Mouse (Mus musculus): ENCODE measurements around the gene Sntb2. TPM values are rescaled to one million over a fixed set of nuclear protein-coding genes. Genes with fewer than 3 reads are reported as not detected.
"Not testable (repeated sequence)": the region's sequence is repeated elsewhere in the genome, so short reads cannot be mapped to it uniquely, and the experiment has no call there.

The Sntb2 gene
- total RNA-seq, 2 experiments from 2014 or later, result 12.5 to 16.8 TPM

DNA sequence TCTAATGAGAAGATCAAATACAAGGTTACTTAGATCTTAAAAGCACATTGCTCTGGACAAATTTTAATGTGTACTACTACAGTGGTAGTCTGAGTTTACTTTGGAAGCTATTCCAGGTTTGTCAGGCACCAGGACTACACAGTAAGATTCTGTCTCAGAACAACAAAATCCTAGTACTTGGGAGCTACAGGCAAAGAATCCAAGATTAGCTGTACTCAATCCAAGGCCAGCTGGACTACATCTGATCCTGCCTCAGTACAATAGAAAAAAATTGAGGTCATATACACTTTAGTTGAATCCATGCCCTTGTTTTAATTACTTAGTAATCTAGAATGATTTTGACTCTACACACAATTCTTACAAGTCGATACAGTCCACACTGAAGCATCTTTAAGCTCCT is 79.4 kb downstream of the Sntb2 start:
- intact Hi-C loops (cut with DNase I), result no loop called here

DNA sequence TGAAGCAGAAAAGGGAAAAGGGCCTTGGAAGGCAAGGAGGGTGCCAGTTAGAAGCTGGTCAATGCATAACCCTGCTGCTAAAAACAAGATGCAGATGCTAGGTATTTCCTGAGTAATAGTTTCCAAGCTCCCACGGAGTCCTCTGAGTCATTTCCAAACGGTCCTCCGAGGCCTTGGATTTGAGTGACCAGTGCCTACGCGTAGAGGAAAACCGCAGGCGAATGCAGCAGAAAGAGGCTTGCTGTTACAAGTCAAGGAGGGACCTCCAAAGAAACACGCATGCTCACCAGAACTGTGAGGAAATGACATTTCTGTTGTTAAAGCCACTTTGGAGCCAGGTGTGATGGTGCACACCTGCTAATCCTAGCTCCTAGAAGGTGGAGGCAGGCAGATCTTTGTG is 87.9 kb downstream of the Sntb2 start:
- intact Hi-C loops (cut with DNase I), result no loop called here
- DNase-seq (ENCODE audit: low spot score in 2 of 2), result no peak

More for the DNA sequence above, 79.4 kb downstream of the Sntb2 start:
- DNase-seq (ENCODE audit: low spot score in 2 of 2), result no peak

DNA sequence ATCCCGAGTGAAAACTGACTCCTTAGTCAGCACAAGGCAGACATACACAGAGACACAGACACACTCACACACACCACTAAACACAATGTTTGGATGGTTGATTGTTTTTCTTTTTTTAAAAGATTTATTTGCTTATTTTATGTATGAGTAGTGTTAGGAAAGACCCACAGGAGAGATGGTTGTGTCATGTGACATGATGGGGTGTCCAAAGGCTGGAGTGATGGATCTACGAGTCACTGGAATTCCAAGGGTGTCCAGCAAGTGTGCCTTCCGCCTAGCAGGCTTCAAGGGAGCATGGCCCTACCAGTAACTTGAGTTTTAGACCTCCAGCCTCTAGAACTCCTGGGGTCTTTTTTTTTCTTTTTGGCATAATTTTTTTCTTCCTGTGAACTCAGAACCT is 93.8 kb downstream of the Sntb2 start:
- DNase-seq (ENCODE audit: low spot score in 2 of 2), result no peak
- intact Hi-C loops (cut with DNase I), result no loop called here

DNA sequence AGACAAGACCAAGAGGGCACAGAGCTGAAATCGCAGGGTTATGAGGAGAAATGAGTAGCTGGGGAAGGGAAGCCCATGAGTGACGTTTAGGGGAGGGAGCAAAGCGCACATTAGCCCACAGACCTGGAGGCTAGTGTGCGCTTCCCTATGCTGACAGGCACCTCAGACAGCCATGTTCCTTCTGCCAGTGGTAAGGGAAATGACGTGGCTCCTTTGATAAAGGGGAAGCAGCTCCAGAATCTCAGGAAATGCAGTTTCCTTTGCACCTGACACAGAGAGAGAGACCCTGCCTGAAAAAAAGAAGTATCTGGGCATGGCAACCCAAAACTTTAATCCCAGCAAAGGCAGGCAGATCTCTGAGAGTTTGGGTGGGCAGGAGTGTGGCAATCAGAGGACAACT is 94.5 kb downstream of the Sntb2 start:
- intact Hi-C loops (cut with DNase I), result loop anchor here (10.0 kb wide), 1 partner anchor 345 kb away; the partner anchor contains the start of gene Tango6
- DNase-seq (ENCODE audit: low spot score in 2 of 2), result no peak

DNA sequence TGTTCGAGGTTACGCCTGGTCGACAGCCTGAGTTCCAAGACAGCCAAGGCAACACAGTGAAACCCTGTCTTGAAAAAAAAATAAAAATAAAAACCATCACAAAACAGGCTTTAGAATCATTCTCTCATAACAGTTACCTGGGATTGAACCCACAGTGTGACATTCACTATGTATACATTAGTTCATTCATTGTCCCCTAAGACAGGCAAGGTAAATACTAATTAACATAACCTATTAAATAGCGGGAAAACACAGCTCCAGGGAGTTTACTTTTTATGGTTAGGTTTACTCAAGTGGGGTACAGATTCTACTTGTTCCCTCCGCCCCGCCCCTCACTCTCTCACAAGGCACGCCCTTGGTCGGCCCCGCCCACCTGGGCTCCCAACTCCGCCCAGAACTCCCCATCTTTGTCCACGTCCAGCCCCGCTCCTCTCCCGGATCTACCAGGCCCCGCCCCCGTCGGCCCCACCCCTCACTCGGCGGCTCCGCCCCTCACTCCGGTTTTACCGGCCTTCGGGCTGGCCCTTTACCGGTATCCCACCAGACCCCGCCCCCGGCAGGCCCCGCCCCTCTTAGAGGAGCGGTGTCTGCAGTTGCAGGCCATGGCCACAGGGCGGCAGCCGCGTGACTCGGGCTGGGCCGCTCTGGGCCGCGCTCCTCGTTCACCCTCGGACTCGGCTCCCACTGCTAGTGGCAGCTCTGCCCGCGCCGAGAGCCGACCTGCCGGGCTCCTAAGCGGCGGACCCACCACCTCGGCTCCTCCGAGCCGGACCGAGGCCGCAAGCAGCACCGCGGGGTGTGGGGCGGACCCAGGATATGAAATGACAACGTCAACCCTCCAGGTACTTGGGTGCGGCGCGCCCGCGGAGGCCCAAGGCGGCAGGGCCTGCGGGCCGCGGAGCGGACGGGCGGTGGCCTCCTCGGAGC is 95.4 kb downstream of the Sntb2 start, which contains the start of gene Vps4a:
Gene Vps4a, plus strand, starts transcription at position 573 of the 927 bp plus-strand sequence.
- DNase-seq (ENCODE audit: low spot score in 2 of 2), result peak; percentile 94 to 96
- intact Hi-C loops (cut with DNase I), result loop anchor here (1.0 to 10.0 kb wide), 2 partner anchors 17 to 346 kb away; partner anchors contain the start of genes Pdf and Tango6

DNA sequence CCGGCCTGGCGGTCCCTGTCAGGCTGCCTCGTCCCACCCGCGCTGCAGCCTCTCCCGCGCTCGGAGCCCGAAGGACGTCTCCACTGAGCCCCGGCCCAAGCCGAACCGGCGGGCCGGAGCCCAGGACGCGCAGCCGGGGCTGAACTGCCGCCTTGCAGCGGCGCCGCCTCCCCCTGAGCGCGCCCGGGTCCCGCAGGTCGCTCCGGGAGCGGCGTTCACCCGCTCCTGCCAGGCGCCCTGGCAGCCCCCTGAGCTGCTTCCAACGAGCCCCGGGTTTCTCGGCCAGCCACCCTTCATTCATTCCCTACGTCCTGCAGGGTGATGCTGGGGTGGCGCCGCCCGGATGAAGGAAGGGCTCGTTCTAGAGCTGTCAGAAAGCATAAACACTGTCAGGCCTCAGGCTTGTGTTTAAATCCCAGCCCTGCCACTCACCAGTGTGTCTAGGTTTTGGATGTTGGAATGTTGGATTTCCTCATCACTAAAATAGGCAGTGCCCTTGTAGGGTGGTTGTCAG is 96.1 kb downstream of the Sntb2 start:
- peak in 1 of 2 experiments; percentile 49 for DNase-seq (ENCODE audit: low spot score in 2 of 2)
- intact Hi-C loops (cut with DNase I), result loop anchor here (1.0 to 10.0 kb wide), 2 partner anchors 17 to 347 kb away; partner anchors contain the start of genes Pdf and Tango6

DNA sequence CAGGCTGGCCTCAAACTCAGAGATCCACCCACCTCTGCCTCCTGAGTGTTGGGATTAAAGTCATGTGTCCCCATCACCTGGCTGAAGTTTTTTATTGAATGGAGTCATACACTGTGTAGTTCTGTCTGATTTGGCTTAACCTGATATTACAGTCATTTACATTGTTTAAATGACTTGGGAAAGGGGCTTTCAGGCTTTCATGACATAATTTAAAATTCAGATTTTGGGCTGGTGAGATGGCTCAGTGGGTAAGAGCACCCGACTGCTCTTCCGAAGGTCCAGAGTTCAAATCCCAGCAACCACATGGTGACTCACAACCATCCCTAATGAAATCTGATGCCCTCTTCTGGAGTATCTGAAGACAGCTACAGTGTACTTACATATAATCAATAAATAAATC is 98.1 kb downstream of the Sntb2 start:
- DNase-seq (ENCODE audit: low spot score in 2 of 2), result not testable (repeated sequence)
- intact Hi-C loops (cut with DNase I), result loop anchor here (10.0 kb wide), 1 partner anchor 349 kb away; the partner anchor contains the start of gene Tango6

DNA sequence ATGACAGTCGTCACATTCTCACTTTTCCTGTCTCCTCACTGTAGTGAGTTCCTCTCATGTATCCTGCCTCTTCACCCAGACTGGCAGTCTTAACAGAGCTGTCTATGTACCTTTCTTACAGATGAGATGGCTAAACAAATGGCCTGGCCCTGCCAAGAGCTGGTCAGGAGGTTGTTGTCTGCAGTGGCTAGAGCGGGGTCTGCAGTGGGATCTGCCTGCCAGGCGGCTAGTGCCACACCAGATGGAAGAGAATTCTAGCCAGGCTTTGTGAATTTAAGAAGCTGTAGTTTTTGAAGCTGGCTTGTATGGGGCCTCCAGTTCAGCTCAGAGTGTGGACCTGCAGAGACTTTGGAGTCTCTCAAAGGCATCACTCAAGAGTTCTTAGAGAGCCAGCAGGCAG is 100.1 kb downstream of the Sntb2 start:
- no peak for DNase-seq (ENCODE audit: low spot score in 2 of 2)
- intact Hi-C loops (cut with DNase I), result loop anchor here (10.0 kb wide), 1 partner anchor 351 kb away; the partner anchor contains the start of gene Tango6

DNA sequence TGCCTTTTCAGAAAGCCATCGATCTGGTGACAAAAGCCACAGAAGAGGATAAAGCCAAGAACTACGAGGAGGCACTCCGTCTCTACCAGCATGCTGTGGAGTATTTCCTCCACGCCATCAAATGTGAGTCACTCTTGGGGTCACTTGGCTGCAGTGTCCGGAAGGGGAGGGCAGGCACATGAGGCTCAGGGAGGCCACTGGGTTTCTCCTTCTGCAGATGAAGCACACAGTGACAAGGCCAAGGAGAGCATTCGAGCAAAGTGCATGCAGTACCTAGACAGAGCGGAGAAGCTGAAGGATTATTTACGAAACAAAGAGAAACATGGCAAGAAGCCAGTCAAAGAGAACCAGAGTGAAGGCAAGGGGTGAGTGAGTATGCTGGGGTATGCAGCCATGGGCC is 101.1 kb downstream of the Sntb2 start:
- intact Hi-C loops (cut with DNase I), result loop anchor here (10.0 kb wide), 1 partner anchor 352 kb away; the partner anchor contains the start of gene Tango6
- no peak for DNase-seq (ENCODE audit: low spot score in 2 of 2)

DNA sequence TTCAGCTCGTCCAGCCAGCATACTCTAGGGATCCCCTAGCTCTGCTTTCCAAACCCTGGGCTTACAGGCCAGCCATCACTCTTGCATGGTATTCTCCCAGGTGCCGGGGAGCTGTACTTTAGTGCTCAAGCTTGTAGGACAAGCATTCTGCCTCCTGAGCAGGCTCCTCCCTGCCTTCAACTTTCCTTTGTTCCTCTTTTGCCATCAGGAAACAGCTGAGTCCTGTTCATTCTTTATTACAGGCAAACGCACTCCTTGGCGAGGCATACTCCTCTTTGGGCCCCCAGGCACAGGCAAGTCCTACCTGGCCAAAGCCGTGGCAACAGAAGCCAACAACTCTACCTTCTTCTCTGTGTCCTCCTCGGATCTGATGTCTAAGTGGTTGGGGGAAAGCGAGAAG is 105.1 kb downstream of the Sntb2 start:
- intact Hi-C loops (cut with DNase I), result no loop called here
- no peak for DNase-seq (ENCODE audit: low spot score in 2 of 2)

DNA sequence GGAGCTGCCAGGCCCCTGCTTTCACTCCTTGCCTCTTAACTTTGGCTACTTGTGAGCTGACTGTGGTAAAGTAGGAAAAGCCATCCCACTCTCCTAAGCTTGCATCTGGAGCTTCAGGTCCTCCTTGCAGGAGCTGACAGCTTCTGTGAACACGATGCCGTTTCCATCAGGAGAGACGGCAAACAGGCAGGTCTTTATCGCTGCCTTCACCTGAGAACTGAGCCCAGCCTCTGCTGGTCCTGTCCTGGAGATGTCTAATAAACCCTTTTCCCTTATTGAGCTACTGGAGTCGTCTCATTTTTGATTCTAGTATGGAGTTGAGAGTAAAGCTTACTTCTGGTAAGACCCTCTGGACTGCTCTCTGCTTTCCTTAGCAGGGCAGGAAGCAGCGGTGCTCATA is 109.9 kb downstream of the Sntb2 start:
- DNase-seq (ENCODE audit: low spot score in 2 of 2), result no peak
- intact Hi-C loops (cut with DNase I), result no loop called here

DNA sequence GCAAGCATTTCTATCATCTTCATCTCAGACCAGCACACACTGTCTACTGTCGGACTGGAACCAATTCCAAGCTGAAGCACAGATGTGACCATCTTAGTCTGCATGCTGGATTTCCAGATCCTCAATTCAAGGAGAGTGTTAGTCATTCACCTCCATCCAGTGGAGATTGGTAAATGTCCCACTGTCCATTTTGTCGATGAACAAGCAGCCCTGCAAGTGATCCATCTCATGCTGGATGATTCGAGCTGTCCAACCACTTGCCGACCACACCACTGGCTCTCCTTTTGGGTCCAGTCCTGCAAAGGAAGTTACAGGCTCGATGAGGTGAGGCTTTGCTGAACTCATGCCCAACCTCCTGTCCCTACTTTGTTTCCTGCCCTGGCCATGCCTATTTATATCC is 111.4 kb downstream of the Sntb2 start:
- intact Hi-C loops (cut with DNase I), result no loop called here
- no peak for DNase-seq (ENCODE audit: low spot score in 2 of 2)

DNA sequence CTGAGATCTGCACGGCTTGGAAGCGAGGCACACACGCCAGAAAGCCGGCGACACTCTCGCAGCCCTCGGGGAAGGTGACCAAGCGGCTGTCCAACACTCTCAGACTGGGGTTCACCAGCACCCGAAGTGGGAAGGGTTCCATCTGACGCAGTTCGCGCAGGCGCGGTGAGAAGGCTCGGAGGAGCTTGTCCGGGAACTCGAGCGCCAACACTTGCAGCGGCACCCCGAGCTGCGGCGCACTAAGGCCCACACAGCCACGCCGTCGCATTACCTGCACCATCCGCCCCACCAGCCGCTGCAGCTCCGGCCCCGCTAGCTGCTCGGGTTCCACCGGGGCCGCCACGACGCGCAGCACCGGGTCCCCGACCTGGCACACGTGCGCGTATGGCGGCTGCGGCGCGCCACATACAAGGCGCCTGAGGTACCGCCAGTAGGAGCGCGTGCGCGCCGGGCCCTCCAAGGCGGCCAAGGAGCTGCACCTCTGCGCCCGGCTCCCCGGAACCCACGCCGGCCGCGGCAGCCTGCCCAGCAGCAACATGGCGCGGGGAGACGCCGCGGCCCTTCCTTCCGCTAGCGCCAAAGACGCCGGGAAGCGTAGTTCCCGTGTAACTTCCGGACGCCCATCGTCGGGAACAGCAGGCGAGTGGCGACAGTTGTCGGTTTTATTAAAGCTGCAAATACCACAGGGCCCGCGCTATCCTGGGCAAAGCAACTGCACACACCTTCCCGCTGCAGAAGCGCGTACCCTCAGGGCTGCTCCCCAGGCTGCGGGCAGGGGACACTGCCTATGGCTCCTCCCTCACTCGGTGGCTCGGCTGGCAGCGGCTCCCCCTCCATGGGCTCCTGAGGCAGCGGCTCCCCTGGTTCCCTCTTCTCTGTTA is 112.8 kb downstream of the Sntb2 start, which contains the start of gene Pdf:
Gene Pdf, minus strand, starts transcription at position 554 of the 881 bp plus-strand sequence.
- intact Hi-C loops (cut with DNase I), result loop anchor here (1.0 kb wide), 2 partner anchors 8 to 17 kb away; partner anchors contain the start of genes Cog8, Nip7 and Vps4a
- DNase-seq (ENCODE audit: low spot score in 2 of 2), result peak; percentile 89

DNA sequence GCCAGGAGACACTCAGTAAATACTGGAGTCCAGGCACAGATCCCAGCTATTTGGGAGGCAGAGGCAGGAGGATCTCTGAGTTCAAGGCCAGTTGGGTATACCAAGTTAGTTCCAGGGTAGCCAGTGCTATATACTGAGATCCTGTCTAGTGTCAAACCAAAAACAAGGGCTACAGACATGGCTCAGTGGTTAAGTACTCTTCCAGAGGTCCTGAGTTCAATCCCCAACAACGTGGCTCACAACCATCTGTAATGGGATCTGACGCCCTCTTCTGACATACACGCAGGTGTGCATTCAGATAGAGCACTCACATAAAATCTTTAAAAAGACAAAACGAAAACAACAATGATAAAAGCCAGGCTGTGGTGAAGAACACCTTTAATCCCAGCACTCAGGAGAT is 113.9 kb downstream of the Sntb2 start:
- DNase-seq (ENCODE audit: low spot score in 2 of 2), result no peak
- intact Hi-C loops (cut with DNase I), result no loop called here

DNA sequence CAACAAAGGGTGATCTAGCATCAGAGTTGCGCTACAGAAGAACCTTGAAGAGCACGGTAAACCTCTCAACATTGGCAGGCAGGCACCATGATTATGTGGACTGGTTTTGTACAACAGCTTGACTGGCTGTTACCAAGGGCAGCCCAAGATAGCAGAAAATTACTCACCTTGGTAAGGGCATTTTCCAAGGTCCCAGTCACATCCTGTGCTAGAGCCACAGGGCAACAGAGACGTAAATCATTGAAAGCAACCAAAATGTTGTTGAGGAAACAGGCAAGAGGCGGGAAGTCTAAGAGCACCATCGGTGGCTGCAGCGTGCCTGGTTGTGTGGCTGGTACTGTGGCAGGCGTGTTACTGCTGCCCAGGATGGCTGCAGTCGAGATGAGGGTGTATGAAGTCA is 116.5 kb downstream of the Sntb2 start:
- intact Hi-C loops (cut with DNase I), result no loop called here
- no peak for DNase-seq (ENCODE audit: low spot score in 2 of 2)

DNA sequence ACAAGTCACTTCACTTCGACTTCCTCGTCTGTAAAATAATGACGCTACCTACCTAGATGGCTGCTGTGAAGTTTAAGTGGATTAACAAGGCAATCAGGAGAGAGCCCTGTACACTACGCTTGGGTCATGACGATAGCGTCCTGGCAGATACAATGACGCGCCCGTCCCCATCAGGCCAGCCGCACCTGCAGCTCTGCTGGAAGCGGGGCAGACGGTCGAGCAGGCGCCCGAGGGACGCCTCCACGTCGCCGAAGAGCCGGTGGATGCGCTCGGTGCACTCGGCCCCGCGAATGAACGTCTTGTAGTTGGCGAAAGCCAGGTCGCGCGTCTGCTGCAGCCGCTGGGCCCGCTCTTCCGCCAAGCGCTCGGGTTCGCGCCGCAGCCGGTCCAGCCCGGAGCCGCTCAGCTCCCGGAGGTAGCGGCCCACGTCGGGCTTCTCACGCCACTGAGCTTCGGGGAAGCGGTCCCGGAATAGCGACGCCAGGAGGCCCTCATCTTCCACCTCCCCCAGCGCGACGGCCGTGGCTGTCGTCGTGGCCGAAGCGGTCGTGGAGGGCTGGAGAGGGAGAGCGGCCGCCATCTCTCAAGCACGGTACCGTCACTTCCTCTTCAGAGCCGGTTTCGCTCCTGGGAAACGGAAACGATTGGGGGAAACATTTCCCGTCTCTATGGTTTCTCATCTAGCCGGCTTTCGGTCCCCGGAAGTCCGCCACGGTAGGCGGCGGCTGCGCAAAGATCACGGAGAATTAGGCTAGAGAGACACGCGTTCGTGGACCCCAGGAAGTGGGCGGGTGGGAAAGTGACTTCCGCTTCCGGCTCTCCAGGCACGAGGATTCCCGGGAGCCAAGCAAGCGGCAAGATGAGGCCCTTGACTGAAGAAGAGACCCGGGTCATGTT is 120.8 kb downstream of the Sntb2 start, which contains the start of the genes Cog8 and Nip7:
Gene Cog8, minus strand, starts transcription at position 614 of the 897 bp plus-strand sequence.
Gene Nip7, plus strand, starts transcription at position 802 of the 897 bp plus-strand sequence.
- DNase-seq (ENCODE audit: low spot score in 2 of 2), result peak; percentile 96 to 99
- intact Hi-C loops (cut with DNase I), result loop anchor here (1.0 kb wide), 1 partner anchor 8 kb away; the partner anchor contains the start of gene Pdf

DNA sequence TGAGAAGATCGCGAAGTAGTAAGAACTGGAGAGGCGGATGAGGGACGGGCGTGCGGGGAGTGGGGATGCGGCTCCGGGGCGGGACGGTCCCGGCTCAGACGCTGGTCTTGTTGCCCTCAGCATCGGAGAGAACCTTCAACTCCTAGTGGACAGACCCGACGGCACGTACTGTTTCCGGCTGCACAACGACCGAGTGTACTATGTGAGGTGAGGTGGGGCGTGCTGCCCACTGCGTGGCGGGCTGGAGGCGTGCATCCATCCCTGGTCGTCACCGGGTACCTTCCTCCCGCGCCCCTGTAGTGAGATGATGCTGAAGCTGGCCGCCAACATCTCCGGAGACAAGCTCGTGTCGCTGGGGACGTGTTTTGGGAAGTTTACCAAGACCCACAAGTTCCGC is 121.4 kb downstream of the Sntb2 start:
- intact Hi-C loops (cut with DNase I), result loop anchor here (1.0 kb wide), 1 partner anchor 9 kb away; the partner anchor contains the start of gene Pdf
- no peak for DNase-seq (ENCODE audit: low spot score in 2 of 2)

DNA sequence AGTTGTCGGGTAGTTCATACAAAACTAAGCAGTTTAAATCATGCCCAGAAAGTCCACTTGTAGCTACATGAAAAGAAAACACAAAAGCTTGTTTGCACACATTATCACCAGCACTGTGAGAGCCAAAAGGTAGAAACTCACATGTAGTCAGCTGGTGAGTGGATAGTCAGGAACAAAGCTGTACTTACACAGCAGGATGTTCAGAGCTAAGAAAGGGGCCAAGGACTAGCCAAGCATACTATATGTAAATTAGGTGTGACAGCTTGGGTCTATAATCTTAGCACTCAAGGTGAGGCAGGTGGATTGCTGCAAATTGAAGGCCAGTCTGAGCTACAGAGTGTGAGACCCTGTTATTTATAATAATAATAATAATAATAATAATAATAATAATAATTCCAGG is 127.1 kb downstream of the Sntb2 start:
- no peak for DNase-seq (ENCODE audit: low spot score in 2 of 2)
- intact Hi-C loops (cut with DNase I), result no loop called here
